Mouse (Mus musculus) lung, adult 2 months (tissue): ENCODE results near the gene Htatip2.

Experiments
- CTCF ChIP-seq: fragments of 200-500 bp; IDR thresholded peaks from 2 replicates; pipeline ENCODE4 v1.5.1; 2011; ENCODE audit warnings: mild to moderate bottlenecking, low read length, control low read depth; ENCODE audit not compliant: insufficient read depth
- POLR2A ChIP-seq: fragments of 200-500 bp; IDR thresholded peaks from 2 replicates; pipeline ENCODE4 v1.6.1; 2011; ENCODE audit warnings: low read depth, mild to moderate bottlenecking, control low read depth, low read length, borderline replicate concordance; ENCODE audit errors: extremely low read depth

- TF ChIP-seq POLR2A (no peak), CTCF (no peak)
Measured at GRCm38 (mm10) chr7:49764011-49764716, 5.2 kb downstream of the Htatip2 start.
